Mouse (Mus musculus) adrenal gland, adult 2 months (tissue): ENCODE results near the gene Icmt. TPM values are rescaled to one million over a fixed set of nuclear protein-coding genes. Genes with fewer than 3 reads are reported as not detected.

ENCODE experiments used
- DNase-seq: peaks from one replicate; pipeline ENCODE4 v3.0.0; 2021
- polyA plus RNA-seq: library from polyadenylated mRNA; depleted of rRNA; stranded (reverse); fragments of >200 nt; gene quantifications from 2 replicates; pipeline ENCODE4 v1.2.3, GENCODE M21; 2012; rRNA removed
- total RNA-seq, 2 experiments: library from RNA; stranded (reverse); gene quantifications; 2 replicates each; pipeline ENCODE4 v1.2.3; 2021

Gene Icmt
- total and polyA plus RNA-seq, 3 experiments: 34.6 to 49.1 (median 48.3) TPM

DNA sequence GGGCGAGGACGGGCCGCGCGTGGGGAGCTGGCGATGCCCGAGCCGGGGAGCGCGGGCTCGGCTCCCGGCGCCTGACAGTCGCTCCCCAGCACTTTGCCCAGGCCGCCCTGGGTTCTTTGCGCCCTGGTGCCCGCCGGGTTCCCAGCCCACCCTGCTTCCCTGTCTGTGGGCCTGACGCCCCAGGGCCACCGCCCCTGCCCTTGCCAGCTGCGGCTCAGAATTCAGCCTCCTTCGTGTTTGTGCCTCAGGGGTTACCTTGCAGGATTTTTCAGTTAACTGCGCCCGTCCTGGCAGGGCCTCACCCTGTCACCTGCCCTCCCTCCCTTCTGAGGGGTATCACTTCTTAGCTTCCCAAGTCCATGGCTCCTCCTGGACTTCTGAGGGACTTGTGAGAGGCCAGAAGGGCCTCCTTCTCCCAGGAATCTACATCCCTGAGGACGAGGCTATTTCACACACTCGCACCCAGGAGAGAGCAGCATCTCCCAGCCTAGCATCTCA is 42.3 kb downstream of the Icmt start:
- no peak for DNase-seq

GRCm38 (mm10) chr4:152340584-152341284 is 43.7 kb downstream of the Icmt start:
- no peak for DNase-seq

DNA sequence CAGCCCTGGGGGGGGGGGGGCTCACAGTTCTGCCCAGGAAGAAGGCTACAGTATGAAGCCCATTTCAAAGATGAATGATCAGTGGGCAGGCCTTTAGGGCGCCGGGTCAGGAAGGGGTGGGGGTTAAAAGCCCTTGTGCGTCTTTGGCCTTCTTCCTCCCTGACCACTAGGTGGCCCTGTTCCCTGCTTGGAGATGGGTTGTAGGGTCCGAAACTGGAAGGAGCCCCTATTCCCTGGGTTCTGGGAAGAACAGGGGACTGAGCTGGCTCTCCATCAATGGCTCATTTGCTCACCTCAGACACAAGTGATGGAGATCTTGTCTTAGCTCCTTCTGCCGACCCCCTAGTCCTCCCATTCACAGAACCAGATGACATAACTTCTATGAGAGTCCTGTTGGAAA is 46.3 kb downstream of the Icmt start:
- no peak for DNase-seq

GRCm38 (mm10) chr4:152344651-152345050 is 47.6 kb downstream of the Icmt start:
- no peak for DNase-seq

DNA sequence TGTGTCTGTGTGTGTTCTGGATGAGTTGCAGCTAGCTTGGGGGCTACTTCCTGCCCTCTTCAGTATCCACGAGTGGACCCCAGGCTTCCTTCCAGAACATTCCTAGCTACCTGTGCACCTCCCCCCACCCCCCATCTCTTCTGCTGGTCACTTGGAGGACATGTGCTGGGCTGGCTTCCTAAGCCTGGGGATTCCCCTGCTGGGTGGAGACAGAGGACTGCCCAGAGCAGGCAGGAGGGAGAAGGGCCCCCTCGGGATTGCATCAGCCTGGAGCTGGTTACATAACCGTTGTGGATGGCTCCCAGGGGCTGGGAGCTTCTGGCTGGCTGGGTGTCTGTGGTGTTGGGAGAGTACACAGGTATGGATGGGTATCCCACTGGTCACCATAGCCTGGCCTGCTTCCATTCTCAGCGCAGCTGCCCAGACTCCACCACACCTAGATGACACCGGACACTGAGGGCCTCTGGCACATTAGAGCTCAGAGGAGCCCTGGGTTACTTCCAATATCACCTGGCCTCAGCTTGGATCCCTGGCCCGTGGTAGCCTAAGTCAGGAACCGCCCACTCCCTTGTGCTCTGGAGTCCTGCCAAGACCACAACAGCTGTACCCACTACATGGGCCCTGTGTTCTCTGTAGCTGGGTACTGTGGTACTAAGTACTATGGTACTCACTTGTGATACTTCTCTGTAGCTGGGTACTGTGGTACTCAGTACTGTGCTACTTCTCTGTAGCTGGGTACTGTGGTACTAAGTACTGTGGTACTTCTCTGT is 48.3 kb downstream of the Icmt start:
- DNase-seq: peak; percentile 66

DNA sequence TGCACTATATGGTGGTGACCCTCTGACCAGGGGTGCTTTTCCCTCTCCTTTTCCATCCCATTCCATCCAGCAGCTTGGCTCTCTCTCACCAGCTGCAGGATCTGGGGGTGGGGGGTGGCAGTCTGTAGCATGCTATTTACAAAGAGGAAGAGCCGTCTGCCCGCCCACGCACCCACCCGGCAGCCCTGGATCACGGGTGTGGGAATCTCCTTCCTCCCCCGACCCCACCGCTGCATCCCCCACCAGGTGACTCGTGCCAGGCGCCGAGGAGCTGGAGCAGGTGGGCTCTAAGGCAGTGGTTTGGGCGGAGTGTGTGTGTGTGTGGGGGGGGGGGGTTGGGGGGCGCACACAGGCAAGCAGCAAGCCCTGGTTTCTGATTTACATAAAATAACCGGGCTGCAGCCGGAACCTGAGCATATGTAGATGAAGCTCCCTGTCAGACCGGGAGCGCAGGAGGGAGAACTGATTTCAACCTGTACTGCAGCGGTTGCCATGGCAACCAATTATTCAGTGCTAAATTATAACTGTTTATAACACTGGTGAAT is 52.9 kb downstream of the Icmt start:
- no peak for DNase-seq

DNA sequence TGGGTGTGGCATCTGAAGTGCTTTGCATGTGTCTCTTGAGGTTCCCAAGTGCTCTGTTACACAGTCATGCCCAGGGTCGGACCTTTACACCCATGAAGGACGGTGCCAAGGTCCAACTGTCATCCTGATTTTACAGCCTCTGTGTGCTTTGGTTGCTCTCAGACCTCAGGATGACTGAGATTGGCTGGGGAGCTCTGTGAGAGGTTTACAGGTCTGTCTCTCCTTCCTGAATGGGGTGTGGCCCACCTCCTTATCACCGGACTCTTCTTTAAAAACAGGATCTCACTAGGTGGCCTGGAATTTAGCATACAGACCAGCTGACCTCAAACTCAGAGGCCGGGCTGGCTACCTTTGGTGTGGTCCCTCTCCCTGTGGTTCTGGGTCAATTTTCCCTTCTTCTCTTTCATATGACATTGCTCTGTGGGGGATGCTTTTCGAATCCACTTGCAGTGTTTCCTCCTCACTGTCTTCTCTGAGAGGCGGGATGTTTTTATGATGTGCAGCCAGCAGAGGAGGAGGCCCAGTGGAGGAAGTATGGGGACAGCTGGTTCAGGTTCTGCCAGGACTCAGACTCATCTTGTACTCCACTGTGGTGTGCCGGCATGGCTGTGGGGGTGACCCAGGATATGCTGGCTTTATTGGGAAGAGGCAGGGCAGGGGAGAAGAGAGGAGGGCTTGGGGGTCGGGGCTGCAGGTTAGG is 53.8 kb downstream of the Icmt start:
- DNase-seq: no peak

GRCm38 (mm10) chr4:152351422-152352305 is 54.6 kb downstream of the Icmt start:
- no peak for DNase-seq

- no peak for DNase-seq
These were observed 57.0 kb downstream of the Icmt start for GRCm38 (mm10) chr4:152353886-152354637.

GRCm38 (mm10) chr4:152355672-152356071 is 58.6 kb downstream of the Icmt start:
- DNase-seq: no peak

Other genes with a start within 250 kb of the Icmt start
- gene Plekhg5, start 224.7 kb upstream of the Icmt start, total RNA-seq: 10 to 100 TPM in 1 of 2 experiments, 1 to 10 TPM in 1; 7.4 to 15.5 TPM
- gene Plekhg5, start 224.7 kb upstream of the Icmt start, polyA plus RNA-seq: 21.9 and 30.7 TPM in 2 replicates
- gene Tnfrsf25, start 181.3 kb upstream of the Icmt start, total RNA-seq: 1 to 10 TPM in 1 of 2 experiments, under 1 TPM in 1; 0.79 to 1.3 TPM
- 2.5 TPM in 2 replicates for gene Tnfrsf25, start 181.3 kb upstream of the Icmt start, polyA plus RNA-seq
- 1 to 10 TPM; 1.7 to 2.3 TPM for gene Espn, start 144.9 kb upstream of the Icmt start, total RNA-seq
- gene Espn, start 144.9 kb upstream of the Icmt start, polyA plus RNA-seq: 8.3 and 10.4 TPM in 2 replicates
- not detected for gene Hes2, start 138.4 kb upstream of the Icmt start, total RNA-seq
- 0.57 TPM in 1 of 2 replicates, not detected in the other for gene Hes2, start 138.4 kb upstream of the Icmt start, polyA plus RNA-seq
- gene Acot7, start 119.1 kb upstream of the Icmt start, total RNA-seq: 10 to 100 TPM; 43.4 to 65.0 TPM
- 22.1 and 25.5 TPM in 2 replicates for gene Acot7, start 119.1 kb upstream of the Icmt start, polyA plus RNA-seq
- 1 to 10 TPM; 3.5 to 8.3 TPM for gene Gpr153, start 23.0 kb upstream of the Icmt start, total RNA-seq
- gene Gpr153, start 23.0 kb upstream of the Icmt start, polyA plus RNA-seq: 16.6 and 22.4 TPM in 2 replicates
- not detected for gene Hes3, start 5.6 kb upstream of the Icmt start, total RNA-seq
- gene Hes3, start 5.6 kb upstream of the Icmt start, polyA plus RNA-seq: 0.30 TPM in 1 of 2 replicates, not detected in the other
- gene Rnf207, start 21.8 kb downstream of the Icmt start, total RNA-seq: 1 to 10 TPM in 1 of 2 experiments, under 1 TPM in 1; 0.84 to 1.1 TPM
- 0.26 and 0.67 TPM in 2 replicates for gene Rnf207, start 21.8 kb downstream of the Icmt start, polyA plus RNA-seq
- 100 to 1,000 TPM; 401 to 498 TPM for gene Rpl22, start 28.5 kb downstream of the Icmt start, total RNA-seq
- gene Rpl22, start 28.5 kb downstream of the Icmt start, polyA plus RNA-seq: 12.3 and 12.5 TPM in 2 replicates
- 1 to 10 TPM; 5.0 to 7.9 TPM for gene Chd5, start 41.4 kb downstream of the Icmt start, total RNA-seq
- gene Chd5, start 41.4 kb downstream of the Icmt start, polyA plus RNA-seq: 3.0 and 3.5 TPM in 2 replicates
- 1 to 10 TPM; 3.8 to 5.0 TPM for gene Nphp4, start 179.5 kb downstream of the Icmt start, total RNA-seq
- 3.4 and 4.7 TPM in 2 replicates for gene Nphp4, start 179.5 kb downstream of the Icmt start, polyA plus RNA-seq
- gene Kcnab2, start 180.6 kb downstream of the Icmt start, total RNA-seq: 1 to 10 TPM; 5.9 to 7.9 TPM
- 3.2 and 3.6 TPM in 2 replicates for gene Kcnab2, start 180.6 kb downstream of the Icmt start, polyA plus RNA-seq